Mouse (Mus musculus) yolk sac, embryonic 10.5 days (tissue): Measurements from ENCODE around the gene Gpr61.

ENCODE experiments used
- DNase-seq: peaks from one replicate; pipeline ENCODE4 v3.0.0-alpha.2; 2017; ENCODE audit warnings: low spot score

The Gpr61 gene

DNA sequence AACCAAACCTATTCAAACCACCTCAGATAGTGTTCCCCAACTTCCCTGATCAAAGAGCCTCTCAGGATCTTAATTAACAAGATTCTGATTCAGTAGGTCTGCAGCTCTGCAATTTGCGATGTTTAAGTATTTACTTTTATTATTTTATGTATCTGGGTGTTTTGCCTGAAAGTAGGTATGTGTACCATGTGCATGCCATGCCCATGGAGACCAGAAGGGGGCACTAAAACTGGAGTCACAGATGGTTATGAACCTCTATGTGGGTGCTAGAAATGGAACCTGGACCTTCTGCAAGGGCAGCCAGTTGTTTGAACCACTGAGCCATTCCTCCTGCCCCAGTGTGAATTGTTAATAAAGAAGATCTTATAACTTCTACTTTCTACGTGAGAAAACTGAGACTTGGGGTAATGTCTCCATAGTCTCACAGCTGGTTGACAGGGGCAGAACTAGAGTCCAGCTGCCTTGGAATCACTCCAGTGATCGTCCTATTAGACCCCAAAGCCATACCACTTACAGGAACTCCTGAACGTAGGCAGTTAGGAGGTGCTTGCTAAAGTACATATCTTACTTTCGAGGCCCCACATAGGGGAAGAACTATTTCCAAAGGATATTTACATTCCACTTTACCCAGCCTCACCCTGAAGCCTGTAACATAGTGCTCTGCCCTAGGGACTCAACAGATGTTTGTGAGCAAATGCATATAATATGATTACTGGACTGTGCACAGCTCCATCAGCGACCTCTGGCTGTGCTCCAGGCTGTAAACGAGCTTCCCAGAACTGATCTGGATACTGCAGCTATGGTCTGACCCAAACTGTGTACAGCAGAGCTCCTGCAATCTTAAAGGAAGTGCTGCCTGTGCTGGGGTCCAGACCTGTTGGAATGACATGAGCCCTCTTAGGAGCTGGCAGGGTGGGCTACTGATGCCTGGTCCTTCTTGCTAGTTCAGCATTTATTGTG, 24.4 kb upstream of the Gpr61 start:
- DNase-seq, result no peak

DNA sequence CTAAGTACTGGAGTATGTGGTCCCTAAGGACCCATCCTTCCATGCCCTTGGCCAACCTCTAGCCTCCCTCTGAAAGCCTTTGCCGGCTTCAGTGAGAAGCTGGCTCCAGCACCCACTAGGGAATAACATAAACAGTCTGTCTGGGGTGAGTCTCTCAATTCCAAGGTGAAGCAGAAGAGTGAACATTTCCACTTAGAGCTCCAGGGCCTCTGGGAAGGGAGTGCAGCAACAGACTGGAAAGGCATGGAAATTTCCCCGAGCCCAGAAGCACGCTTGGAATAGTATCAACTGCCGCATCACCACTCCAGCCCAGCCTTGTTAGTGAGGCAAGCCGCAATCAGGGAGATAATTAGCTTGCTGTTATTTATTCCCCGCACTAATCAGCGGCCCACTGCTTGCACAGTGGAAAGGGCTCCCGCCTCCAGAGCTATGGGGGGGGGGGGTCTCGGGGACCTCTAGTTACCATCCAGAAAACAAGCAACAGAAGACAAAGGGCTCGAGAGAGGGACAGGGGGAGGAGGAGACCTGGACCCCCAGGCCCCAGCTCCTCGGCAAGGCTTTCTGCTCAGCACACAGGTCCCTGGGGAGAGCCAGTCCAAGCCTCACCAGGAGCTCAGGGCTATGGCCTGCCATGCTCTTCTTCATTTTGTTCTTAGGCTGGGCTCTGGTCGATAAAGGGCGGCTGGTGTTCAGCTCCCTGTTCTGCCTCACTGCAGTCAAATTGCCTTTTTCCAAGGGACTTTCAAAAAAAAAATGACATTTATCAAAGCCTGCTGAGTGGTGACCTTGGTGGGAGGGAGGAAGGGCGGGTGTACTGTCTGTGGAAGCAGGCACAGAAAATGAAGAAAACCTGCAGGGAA, 20.2 kb upstream of the Gpr61 start:
- no peak for DNase-seq

DNA sequence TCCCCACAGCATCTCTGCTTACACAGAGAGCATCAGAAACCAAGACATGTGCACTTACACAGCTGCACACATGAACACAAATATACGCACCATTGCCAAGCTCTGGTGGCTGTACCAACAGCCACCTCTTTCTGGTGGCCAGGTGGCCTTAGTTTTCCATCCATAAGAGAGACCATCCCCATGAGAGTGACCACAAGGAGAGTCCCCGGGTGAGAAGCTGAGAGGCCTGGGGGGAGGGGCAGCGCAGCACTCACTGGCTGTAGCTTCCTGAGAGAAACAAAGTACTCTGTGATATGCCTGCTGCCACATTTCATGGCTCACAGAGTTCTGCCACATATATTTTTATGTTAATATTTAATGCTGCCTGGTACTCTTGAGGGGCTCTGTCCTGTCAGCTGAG, 14.5 kb upstream of the Gpr61 start:
- DNase-seq, result no peak

DNA sequence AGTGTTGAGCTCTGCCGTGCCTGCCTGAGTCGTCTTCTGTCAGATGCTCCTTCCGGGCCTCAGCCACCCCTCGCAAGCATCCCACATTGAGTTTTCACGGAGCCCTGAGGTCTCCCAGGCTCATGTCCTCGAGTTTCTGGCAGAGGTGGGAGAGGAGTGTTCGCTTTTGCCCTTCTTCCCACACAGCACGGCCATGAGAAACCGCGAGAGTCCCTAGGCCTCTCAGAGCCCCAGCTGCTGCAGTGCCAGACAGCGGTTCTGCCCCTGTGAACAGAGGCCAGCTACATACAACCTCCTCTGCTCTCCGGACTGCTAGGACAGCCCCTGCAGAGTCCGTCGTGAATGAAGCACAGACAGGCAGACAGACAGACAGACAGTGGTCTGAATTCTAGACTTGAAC, 12.8 kb upstream of the Gpr61 start:
- no peak for DNase-seq

DNA sequence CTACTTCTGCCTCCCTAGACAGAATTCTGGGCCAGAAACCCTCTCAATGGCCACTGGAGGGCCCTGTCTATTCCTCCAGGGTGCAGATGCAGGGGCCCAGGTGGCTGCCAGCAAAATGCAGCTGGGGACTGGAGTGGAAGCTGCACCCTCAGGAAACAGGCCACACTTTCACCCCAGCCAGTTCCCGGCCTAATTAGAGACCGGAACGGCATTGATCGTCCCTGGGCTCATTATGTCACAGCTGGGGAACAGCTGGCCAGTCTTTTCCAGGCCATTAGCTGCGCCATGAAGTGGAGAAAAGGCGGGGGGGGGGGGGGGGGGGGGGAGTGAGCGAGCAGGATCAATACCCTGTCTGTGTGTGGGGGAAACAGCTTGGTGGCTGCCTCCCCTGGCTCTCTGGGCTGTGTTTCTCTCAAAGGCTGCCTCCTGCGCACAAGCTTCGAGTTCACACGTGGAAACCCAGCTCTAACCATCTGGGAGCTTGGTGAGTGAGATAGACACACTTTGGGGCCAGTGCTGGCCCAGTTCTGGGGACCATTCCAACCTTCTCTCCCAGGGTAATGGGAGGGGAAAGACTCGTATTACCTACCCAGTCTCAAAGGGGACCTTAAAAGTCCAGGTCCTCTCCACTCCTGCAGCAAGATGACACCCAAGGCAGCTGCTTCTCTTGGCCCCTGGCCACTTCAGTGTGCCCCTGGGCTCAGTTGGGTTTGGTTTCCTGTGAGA, 12.0 kb upstream of the Gpr61 start:
- peak; percentile 17 for DNase-seq

DNA sequence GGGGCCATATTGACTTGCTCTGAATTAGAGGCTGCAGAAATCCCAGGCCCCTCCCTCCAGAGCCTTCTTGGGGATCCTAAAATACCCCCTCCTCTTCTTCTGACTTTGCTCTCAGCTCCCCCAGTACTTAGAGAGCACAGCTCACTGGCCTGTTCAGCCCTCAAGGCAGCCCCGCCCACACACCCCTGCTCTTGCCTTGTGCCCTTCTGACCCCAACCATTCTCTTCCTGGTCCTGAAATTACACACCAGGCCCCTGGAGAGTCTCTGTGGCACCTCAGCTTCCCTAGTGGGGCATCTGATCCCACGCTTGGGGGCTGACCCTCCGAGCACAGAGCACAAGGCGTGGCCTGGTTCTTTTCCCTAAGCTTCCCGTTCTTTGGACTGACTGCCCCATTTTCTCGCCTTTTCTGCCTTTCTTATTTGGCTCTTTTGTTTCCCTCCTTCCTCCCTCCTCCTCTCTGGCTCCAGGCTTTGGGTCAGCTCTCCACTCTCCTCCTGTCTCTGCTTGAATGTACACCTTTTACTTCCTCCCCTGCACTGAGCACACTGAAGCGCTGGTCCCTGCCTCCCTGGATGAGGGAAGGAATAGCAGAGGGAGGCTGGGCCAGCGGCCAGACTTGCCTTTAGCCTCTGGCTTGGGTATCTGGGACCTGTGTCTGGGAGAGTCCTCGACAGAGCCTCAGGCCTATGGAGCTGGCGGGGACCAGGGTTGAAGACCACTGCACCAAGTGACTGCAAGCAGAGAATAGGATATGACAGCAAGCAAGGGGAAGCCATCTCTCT, 11.0 kb upstream of the Gpr61 start:
- DNase-seq, result no peak

DNA sequence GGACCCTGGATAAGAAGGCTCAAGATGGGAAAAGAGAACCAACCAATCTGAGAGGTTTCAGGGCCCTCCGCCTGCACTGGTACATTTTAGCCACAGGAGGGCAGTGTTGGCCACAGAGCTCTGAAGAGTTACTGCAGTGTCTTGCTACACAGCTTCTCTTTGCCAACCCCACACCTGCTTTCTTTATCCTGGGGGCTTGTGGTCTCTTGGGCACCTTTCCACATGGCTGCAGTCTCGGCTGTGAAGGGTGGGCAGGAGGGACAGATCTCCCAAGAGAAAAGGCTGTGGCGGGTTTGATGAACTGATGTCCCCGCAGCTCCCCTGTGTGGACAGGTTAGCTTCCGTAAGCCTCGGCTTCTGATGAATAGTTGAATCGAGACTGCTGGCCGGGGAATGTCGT, 10.1 kb upstream of the Gpr61 start:
- DNase-seq, result peak; percentile 61

DNA sequence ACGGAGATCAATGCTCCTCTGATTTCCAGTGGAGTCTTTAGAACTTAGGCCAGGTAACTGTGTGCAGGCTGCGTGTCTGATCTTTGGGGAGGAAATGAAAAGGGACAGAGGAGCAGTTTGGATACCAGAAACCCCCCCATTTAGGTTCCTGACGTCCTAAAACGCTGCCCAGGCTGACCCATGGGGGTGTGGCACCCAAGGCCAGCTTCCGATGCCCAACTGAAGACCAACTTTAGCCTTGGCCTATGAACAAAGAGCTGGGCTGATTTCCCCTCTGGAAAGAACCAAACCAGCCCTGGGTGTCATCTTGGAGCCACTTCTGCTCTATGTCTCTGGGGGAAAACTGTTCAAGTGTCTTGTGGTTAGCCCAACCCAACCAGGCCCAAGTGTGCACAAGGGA, 9.4 kb upstream of the Gpr61 start:
- no peak for DNase-seq

DNA sequence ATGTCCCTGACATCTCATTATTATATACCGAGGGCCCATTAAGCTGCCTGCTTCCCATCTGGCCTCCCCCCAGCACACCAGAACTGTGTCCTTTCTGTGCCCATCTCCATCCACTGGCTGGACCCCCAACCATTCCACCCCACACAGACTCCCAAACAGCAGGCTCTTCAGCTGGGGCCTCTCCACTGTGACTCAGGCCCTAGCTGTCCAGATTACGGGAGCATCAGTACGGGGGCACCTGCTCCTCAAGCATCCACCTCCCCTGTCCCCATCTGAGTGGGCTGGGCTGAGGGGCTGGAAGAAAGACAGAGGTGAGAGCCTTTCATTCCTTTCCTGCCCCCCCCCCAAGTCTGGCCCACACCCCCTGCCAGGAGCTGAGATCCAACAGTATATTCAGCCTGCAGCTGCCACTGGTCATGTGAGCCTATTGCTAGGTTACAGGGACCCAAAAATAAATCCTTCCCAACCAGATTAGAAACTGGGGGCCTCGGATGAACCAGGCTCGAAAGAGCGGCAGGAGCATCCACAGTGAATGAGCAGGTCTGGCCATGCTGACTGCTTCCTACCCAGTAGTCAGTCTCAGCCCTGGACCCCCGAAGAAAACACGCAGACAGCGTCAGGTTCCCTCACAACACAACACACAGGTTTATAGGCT, 3.8 kb upstream of the Gpr61 start:
- DNase-seq, result no peak

DNA sequence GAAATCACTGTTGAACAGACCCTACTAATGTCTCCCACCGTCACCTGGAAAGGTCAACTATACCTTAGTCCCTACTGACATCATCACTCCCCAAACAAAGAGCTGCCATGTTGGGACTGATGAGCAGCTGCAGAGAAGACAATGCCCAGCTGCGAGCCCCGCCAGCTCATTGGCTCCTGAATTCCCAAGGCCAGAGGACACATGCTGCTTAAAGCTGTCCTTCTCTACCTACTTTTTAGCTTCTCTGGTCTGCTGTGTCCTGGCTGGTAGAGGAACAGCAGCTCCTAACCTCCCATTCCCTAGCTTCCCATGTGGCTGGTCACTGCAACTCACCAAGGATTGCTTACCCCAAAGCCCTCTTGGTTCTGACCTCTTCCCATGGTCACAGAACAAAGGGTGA, 2.4 kb downstream of the Gpr61 start:
- DNase-seq, result no peak

DNA sequence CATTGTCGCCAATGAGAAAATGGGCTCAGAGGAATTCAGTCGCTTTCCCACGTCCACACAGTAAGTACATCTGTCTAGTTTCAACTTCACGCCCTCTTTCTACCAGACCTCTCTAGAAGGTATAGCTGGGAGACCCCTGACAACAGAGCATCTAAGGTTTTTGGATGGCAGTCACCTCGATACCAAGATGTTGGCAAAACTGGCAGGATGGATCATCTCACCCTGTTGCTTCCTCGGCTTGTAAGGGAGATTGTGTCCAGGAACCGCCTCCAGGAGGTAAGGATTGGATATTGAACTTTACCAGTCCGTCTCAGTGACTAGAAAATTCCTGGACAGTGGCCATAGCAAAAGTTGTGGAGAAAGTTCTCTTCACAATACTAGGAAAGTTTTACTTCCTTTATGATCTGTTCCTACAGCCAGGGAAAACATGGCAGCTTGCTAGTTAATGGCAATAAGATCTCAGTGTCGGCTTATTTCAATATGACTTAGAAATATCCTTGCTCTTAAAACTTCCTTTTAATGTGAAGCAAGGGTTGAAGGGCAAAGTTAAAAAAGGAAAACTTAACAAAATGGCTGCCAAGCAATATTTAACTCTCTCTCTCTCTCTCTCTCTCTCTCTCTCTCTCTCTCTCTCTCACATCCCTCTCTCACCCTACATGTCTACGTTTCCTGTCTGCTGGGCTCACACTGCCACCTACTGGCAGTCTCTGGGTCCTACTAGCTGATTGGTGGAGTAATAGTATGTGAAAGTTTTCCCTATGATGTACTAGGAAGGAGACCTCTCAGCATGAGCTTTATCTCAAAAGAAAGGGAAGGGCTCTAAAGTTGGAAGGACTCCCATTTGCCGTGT, 7.1 kb downstream of the Gpr61 start:
- peak; percentile 86 for DNase-seq

DNA sequence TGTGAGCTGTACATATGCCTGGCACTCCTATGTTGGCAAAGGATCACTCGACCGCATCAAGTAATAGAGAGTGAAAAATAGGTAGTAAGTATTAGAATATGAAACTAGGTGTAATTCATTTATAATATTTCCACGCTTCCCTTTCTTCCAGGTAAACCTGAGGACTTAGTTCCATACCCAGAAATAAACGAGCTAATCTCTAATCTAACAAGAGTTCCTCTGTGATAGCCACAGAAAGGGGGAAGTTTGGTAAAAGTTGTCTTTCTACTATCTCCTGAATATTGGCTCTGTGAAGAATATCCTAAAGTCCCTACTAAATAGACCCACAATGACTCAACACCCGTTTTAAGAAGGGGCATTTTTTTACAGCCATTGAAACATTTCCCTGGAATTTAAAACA, 8.0 kb downstream of the Gpr61 start:
- DNase-seq, result no peak

DNA sequence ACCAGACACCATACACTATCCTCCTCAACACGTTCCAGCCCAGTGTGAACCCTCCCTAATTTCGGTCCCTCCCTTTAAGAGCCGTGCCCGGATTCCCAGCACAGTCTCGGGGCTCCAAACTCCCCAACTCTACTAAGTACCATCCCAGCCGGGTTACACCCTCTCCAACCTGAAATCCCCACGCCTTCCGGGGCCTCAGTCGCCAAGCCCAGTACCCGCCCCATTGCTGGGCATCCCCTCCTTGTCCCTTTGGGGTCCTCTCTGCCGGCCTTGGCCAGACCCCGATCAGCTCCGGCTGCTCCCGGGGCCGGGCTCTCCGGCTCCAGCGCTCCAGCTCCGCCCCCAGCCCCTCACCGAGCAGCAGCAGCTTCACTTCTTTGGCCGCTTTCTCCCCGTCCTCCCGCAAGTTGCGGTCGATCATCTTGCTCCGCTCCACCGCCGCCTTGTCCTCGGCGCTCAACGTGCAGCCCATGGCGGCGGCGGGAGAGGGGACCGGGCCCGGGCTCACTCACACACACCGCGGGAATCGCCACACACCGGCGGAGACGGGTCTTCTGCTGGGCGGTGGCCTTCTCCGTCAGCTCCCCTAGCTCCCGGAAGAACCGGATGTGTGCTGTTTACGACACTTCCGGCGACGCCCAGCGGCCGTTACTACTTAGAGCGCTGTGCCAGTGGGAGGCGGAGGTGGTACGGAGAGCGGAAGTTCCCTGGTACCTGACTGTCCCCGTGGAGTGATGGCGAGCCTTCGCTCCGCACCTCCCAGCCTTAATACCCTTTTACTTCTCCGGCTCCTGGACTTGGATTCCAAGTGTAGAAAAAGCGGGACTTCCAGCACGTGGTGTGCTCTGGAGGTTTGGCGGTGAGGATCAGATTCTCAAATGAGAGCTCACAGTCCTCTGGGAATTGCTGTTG, 8.9 kb downstream of the Gpr61 start, which contains the start of gene Gnai3:
Gene Gnai3 (minus strand): TSS at position 613 of the 912 bp plus-strand sequence.
- DNase-seq, result peak; percentile 94

DNA sequence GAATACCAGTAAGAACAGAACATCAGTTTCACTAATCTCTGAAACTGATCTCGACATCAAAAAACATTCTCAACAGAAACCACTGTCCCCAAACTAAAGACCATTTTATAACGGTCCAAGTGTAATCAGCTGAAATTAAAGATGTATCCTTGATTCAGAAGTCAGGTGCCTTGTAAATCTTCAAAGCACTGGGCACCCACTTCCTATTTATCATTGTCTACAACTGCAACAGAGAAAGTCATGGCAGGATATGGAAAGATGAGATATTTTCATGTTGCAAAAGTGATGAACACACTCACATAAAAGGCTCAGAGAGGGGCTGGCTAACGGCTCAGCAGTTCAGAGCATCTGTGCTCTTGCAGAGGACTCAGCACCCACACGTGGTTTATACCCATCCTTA, 13.9 kb downstream of the Gpr61 start:
- no peak for DNase-seq

DNA sequence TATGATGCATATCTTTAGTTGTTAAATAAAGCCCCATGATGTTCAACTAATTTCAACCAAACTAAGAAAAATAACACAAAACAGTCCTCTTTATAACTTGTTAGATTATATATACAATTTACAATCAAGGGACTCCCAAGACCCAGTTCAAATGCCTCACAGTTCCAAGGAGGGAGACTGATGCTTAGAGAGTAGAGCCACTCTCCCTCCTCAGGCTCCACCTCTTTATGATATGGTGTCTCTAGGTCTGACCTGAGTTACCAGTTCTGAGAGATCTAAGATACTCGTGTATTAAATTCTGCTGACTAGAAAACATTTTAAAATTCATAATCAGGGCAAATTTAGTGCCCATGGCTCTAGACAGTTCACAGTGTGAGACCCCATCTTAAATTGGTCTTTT, 15.6 kb downstream of the Gpr61 start:
- no peak for DNase-seq

DNA sequence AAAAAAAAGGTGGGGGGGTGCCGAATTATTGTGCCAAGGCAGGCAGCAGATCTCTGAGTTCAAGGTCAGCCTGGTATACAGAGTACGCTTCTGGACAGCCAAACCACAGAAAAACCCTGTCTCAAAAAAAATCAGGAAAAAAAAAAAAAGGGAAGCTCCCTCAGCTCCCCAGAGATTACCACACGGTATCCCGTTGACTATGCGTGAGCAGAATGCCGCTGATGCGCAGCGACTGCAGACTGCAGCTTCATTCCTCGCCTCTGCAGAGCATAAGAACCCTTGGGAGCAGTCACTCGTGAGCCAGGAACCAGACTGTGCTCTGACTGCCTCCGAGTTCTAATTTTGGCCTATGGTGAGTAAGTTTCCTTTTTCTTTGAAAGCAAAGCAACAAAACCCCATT, 20.0 kb downstream of the Gpr61 start:
- DNase-seq, result no peak

DNA sequence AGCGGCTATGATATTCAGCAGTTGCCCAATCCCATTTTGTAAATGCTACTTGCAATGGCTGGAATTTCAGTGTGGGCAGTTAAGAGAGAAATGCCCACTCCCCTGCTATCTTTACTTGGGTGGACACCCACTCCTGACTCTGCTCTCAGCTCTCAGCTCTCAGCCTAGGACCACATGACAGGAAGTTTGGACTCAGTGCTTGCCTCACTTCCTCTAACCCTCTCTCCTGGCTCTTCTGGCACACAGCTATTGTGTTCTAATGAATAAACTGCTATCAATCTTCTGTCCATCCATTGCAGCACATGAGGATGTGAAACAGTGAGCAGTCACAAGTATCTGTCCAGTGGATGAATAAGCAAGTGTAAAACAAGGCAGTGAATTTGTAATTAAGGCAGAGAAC, 22.2 kb downstream of the Gpr61 start:
- no peak for DNase-seq

DNA sequence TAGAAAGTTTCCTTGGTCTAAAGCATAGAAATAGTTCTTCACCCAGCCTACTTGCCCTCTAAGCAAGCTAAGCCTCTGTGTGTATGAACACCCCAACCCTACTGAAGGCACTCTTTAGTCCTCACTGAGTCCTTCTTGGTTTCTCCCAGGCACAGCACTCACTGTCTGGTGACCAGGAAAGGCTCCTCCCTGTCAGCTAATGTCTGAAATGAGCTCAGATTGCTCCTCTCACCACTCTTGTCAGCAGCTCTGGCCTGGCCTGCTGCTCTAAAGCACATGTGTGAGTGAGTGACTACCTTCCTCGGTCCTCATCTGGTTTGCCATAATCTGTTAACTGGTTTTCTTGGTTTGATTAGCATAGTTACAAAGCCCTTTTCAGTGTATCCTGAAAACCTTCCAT, 22.9 kb downstream of the Gpr61 start:
- DNase-seq, result no peak

DNA sequence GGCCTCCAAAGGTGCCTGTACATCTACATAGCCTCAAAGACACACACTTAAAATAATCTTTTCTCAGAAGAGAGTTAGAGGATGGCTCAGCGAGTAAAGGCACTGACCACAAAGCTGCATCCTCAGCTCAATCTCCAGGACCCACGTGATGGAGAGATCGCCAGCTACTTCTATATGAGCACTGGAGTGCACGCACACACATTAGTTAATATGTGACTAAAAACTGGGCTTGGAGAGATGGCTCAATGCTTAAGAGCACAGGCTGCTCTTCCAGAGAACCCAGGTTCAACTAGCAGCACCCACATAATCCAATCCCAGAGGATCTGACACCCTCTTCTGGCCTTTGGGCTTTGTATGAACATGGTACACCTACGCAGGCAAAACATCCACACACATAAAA, 23.5 kb downstream of the Gpr61 start:
- DNase-seq, result peak; percentile 68
